Mouse (Mus musculus): Measurements from ENCODE around the gene Gsta4. TPM values are rescaled to one million over a fixed set of nuclear protein-coding genes. Genes with fewer than 3 reads are reported as not detected.
"Not testable (repeated sequence)": the region's sequence is repeated elsewhere in the genome, so short reads cannot be mapped to it uniquely, and the experiment has no call there.

The Gsta4 gene
- polyA plus RNA-seq, 1 experiment from 2014 or later, result 454 TPM

DNA sequence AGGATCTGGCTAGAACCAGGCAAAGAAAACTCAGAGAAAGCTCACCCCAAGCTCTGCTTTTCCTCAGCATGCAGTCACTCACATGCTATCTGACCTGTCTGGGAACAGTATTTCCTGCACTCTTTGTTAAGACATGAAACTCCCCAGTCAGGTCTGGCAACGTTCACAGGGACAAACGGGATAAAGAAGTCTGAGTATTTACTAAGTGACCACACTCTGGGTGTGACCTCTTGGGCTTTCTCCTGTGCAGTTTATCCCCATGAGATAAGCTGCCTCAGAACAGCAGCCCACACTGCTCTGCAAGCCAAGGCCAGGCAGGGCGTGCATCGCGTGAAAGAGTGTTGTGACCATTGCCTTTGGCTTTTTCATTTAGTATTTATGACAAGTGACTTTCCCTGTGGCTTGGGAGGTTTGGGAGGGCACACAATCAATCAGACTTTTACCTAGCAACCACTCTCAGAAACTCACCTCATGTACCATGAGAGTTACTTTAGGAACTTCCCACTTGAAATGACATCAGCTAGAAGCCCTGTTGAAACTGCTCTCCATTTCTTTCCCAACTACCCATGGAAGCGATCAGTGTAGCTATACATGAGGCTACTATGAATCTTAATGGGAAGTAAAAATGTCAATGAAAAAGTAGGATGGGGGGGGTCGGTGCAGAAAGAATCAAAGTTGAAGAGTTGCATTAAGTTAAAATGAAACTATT is 29.9 kb downstream of the Gsta4 start:
- WGBS, result 44% methylated on average over 7 of the region's 7 CpGs
- Histone ChIP-seq H3K36me3 (peaks cover 7% of the 10 kb centered on the region; the same call in 1 of the 2 replicates), H3K4me1 (no peaks in the 10 kb centered on the region), H3K9me3 (no peaks in the 10 kb centered on the region), H3K9ac (no peak overlapping the region), H3K4me3 (replicated peaks) (no peak overlapping the region), H3K4me2 (no peak overlapping the region), H3K27ac (peak overlapping the region; percentile 81), H3K27me3 (replicated peaks) (no peaks in the 10 kb centered on the region)
- peak; percentile 90 for ATAC-seq (ENCODE audit: insufficient read depth, low FRiP score, low read depth)

- Histone ChIP-seq H3K4me3 (replicated peaks) (no peak overlapping the region), H3K9me3 (no peaks in the 10 kb centered on the region), H3K4me2 (no peak overlapping the region), H3K27ac (no peak overlapping the region), H3K27me3 (replicated peaks) (no peaks in the 10 kb centered on the region), H3K36me3 (no peaks in the 10 kb centered on the region), H3K4me1 (no peaks in the 10 kb centered on the region), H3K9ac (no peak overlapping the region)
- 51% methylated on average over 4 of the region's 4 CpGs for WGBS
- ATAC-seq (ENCODE audit: insufficient read depth, low FRiP score, low read depth), result peak; percentile 75
These were observed 34.5 kb downstream of the Gsta4 start for GRCm38 (mm10) chr9:78217074-78217473.

- H3K9ac ChIP-seq, result no peak overlapping the region
- no peak overlapping the region for H3K4me2 ChIP-seq
- WGBS, result 60% methylated on average over 8 of the region's 8 CpGs
- no peak overlapping the region for H3K27ac ChIP-seq
- no peaks in the 10 kb centered on the region for H3K27me3 ChIP-seq (replicated peaks)
- H3K4me1 ChIP-seq, result no peaks in the 10 kb centered on the region; the same call in 1 of the 2 replicates
- ATAC-seq (ENCODE audit: insufficient read depth, low FRiP score, low read depth), result no peak
- H3K4me3 ChIP-seq (replicated peaks), result no peak overlapping the region
- H3K9me3 ChIP-seq, result no peaks in the 10 kb centered on the region
- H3K36me3 ChIP-seq, result no peaks in the 10 kb centered on the region
These were observed 40.0 kb downstream of the Gsta4 start for GRCm38 (mm10) chr9:78222616-78223015.

DNA sequence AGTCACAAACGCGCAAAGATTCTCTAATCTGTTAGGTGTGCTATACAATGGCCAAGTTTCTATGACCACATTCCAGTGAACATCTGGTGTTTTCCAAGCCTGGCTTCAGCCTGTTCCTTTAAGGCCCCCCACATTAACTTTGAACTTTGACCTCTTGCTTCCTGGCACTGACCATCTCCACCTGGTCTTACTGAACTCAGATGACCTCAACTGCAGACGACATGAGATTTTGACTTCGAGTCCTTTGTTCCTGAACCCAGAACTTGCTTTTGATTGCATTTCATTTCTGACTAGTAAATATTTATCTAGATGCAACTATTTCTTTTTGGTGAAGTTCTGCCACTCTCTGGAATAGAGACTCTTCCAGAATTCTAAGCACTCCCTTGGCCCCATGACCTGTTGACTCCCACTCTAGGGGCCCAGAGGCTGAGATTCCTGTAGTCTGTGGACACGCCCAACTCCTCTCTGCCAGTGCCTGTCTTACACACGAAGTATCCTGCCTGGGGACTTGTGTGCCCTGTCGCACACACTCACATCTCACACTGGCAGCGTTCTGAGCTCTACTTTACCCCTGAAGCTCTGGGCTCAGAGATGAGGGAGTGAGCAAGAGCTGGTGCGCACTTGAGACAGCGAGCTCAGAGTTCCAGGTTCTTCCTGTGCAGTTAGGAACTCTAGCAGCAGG is 40.8 kb downstream of the Gsta4 start:
- Histone ChIP-seq H3K36me3 (no peaks in the 10 kb centered on the region), H3K4me1 (no peaks in the 10 kb centered on the region; the same call in 1 of the 2 replicates), H3K9ac (no peak overlapping the region), H3K4me2 (no peak overlapping the region), H3K27ac (no peak overlapping the region), H3K9me3 (no peaks in the 10 kb centered on the region), H3K27me3 (replicated peaks) (no peaks in the 10 kb centered on the region), H3K4me3 (replicated peaks) (no peak overlapping the region)
- 62% methylated on average over 10 of the region's 10 CpGs for WGBS
- ATAC-seq (ENCODE audit: insufficient read depth, low FRiP score, low read depth), result no peak

DNA sequence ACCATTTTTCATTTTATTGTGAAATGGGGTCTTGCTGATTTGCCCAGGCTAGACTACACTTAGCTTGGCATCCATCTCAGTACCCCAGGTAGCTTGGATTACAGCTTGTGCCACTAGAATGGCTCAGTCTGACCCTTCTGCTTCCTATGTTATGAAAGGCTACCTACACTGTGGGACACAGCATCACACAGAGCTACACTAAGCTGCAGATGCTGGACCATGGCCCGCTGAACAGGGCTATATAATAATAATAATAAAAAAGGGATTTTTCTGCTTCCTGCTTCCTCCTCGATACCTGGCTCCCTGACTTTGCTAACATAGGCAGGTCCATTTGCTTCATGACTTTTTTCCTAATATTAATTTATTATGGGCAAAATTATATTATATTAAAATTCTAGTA is 41.8 kb downstream of the Gsta4 start:
- H3K4me3 ChIP-seq (replicated peaks), result no peak overlapping the region
- no peak overlapping the region for H3K4me2 ChIP-seq
- no peaks in the 10 kb centered on the region for H3K36me3 ChIP-seq
- no peaks in the 10 kb centered on the region; the same call in 1 of the 2 replicates for H3K4me1 ChIP-seq
- H3K27me3 ChIP-seq (replicated peaks), result no peaks in the 10 kb centered on the region
- no peak overlapping the region for H3K9ac ChIP-seq
- no peak overlapping the region for H3K27ac ChIP-seq
- ATAC-seq (ENCODE audit: insufficient read depth, low FRiP score, low read depth), result no peak
- WGBS, result 79% methylated on average over 2 of the region's 2 CpGs
- no peaks in the 10 kb centered on the region for H3K9me3 ChIP-seq

DNA sequence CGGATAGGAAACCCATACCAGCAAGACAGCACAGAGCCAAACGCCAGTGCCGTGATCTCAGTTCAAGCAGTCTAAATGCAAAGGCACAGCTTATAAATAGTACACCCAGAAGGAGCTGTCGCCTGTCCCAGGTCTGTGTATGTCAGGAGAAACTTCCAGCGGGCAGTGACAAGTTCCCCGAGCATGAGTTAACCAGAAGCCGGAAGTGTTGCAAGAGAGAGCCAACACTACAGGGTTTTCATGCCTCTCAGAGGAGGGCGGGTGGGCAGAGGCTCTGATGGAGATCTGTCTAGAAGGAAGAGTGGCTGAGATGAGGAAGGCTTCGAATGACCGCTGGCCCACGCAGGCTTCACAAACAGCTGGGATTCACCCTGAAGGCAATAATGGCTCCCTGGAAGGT is 42.7 kb downstream of the Gsta4 start:
- H3K27ac ChIP-seq, result no peak overlapping the region
- H3K9me3 ChIP-seq, result no peaks in the 10 kb centered on the region
- no peak overlapping the region for H3K9ac ChIP-seq
- ATAC-seq (ENCODE audit: insufficient read depth, low FRiP score, low read depth), result no peak
- no peak overlapping the region for H3K4me3 ChIP-seq (replicated peaks)
- WGBS, result 77% methylated on average over 11 of the region's 11 CpGs
- no peaks in the 10 kb centered on the region for H3K36me3 ChIP-seq
- no peaks in the 10 kb centered on the region; the same call in 1 of the 2 replicates for H3K4me1 ChIP-seq
- no peak overlapping the region for H3K4me2 ChIP-seq
- no peaks in the 10 kb centered on the region for H3K27me3 ChIP-seq (replicated peaks)

DNA sequence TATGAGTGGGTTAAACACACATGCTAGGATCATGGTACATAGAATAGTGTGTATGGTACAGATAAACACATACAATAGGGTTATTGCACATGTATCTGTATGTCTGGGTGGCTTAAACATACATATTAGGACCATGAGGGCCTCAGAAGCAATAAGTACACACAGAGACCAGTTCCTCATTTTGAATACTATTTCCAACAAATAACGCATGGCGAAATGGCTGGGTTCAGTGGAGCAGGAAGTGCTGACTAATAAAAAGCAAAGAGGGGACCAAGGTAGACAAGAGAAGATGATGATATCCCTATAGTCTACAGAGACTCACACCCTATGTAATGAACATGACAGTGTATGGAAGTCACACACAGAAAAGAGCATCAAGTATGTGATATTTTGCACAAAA is 45.5 kb downstream of the Gsta4 start:
- Histone ChIP-seq H3K4me2 (no peak overlapping the region), H3K4me1 (no peaks in the 10 kb centered on the region; the same call in 1 of the 2 replicates), H3K9ac (no peak overlapping the region), H3K27ac (no peak overlapping the region), H3K9me3 (no peaks in the 10 kb centered on the region), H3K4me3 (replicated peaks) (no peak overlapping the region), H3K27me3 (replicated peaks) (no peaks in the 10 kb centered on the region), H3K36me3 (no peaks in the 10 kb centered on the region)
- WGBS, result 88% methylated on average over 2 of the region's 2 CpGs
- ATAC-seq (ENCODE audit: insufficient read depth, low FRiP score, low read depth), result no peak

DNA sequence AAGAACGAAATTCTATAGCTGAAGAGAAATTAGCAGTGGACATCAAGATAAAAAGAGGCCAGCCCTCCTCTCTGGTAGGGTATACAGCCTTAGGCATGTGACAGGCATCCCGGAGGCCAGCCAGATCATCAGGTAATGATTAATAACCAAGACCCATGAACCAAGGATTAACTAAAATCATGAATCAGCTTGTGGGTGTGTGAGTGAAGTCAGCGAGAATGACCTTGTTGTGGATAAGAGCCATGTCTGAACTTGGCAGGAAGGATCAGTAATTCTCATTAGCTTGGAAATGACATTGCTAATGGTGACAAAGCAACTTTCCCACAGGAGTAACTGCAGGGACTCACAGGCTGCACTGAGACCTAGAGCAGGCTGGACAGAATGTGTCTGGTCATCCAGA is 47.1 kb downstream of the Gsta4 start:
- not testable (repeated sequence) for H3K9ac ChIP-seq; H3K27ac ChIP-seq; H3K27me3 ChIP-seq (replicated peaks); H3K4me3 ChIP-seq (replicated peaks); H3K9me3 ChIP-seq; H3K36me3 ChIP-seq; H3K4me1 ChIP-seq; H3K4me2 ChIP-seq
- WGBS, result 28% methylated on average over 3 of the region's 3 CpGs
- peak; percentile 66 for ATAC-seq (ENCODE audit: insufficient read depth, low FRiP score, low read depth)

GRCm38 (mm10) chr9:78230461-78230860 is 47.9 kb downstream of the Gsta4 start, which contains the start of gene Gsta1:
TSS of gene Gsta1 (plus strand) at chr9:78230656.
- not testable (repeated sequence) for H3K4me3 ChIP-seq (replicated peaks)
- 72% methylated on average over 3 of the region's 3 CpGs for WGBS

DNA sequence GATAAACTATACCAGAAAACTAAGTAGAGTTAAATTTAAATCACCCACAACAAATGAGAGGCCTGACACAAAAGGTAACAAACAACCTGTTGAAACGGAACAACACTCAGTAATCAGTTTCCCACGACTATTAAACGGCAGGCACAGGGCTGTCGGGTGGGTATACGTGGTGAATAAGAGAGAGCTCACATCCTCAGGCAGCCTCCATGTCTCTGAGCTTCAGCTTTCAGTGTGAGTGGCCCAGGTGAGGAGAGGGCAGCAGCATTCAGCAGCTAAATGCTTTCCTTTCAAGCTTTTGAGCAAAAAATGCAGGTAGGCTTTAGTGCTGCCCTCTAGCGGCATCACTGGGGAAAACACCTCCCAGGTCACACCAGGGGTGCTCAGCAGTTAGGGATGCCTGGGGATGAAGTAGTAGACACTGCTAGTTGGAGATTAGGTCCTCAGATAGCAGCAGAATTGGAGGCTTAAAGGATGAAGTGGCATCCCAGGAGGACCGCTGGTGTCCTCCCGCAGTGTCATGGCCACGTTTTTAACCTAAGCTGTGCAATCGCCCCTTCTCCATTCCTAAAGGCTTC is 50.6 kb downstream of the Gsta4 start:
- not testable (repeated sequence) for H3K27me3 ChIP-seq (replicated peaks); H3K9ac ChIP-seq; H3K27ac ChIP-seq; H3K9me3 ChIP-seq; H3K4me2 ChIP-seq; H3K4me1 ChIP-seq; H3K36me3 ChIP-seq; ATAC-seq (ENCODE audit: insufficient read depth, low FRiP score, low read depth); H3K4me3 ChIP-seq (replicated peaks)
- WGBS, result no CpG with 5 or more reads among the region's 10 CpGs

More at GRCm38 (mm10) chr9:78230461-78230860, 47.9 kb downstream of the Gsta4 start, which contains the start of gene Gsta1:
- not testable (repeated sequence) for H3K4me1 ChIP-seq; H3K36me3 ChIP-seq; H3K4me2 ChIP-seq; H3K9me3 ChIP-seq; H3K27ac ChIP-seq; H3K27me3 ChIP-seq (replicated peaks); ATAC-seq (ENCODE audit: insufficient read depth, low FRiP score, low read depth); H3K9ac ChIP-seq

DNA sequence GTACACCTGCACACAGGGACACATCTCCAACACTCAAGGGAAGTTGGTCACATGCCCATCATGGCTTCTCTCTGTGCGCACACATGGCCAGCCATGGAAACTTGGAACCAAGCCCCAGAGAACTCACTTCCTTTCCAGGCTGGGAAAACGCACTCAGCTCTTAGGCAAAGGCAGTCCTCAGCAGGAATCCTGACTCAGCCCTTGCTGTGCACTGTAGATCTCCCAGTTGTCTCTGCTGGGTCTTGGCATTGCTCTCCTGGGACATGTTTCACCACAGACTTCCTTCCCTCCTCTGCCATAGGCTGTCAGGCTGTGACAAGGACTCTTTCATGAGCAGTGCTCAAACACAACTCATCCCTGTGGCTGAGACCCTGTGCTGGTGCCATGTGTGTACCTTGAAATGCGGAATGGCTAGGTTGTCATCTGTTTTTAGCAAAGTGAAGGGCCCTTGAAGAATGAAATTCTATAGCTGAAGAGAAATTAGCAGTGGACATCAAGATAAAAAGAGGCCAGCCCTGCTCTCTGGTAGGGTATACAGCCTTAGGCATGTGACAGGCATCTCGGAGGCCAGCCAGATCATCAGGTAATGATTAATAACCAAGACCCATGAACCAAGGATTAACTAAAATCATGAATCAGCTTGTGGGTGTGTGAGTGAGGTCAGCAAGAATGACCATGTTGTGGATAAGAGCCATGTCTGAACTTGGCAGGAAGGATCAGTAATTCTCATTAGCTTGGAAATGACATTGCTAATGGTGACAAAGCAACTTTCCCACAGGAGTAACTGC is 73.3 kb downstream of the Gsta4 start:
- not testable (repeated sequence) for H3K9ac ChIP-seq; H3K4me3 ChIP-seq (replicated peaks); H3K36me3 ChIP-seq; H3K4me1 ChIP-seq; ATAC-seq (ENCODE audit: insufficient read depth, low FRiP score, low read depth); H3K27ac ChIP-seq; H3K4me2 ChIP-seq; H3K27me3 ChIP-seq (replicated peaks); H3K9me3 ChIP-seq
- 48% methylated on average over 4 of the region's 4 CpGs for WGBS

Data from stomach, embryonic 15.5 days (tissue).